Mouse (Mus musculus) MEL-GATA-1-ER (cell line): ENCODE data around the gene Cttnbp2.

ENCODE experiments used
- DNase-seq: peaks from one replicate; pipeline ENCODE4 v3.0.0-alpha.2; 2012; ENCODE audit warnings: low read depth; ENCODE audit errors: extremely low read depth

Cttnbp2 gene

DNA sequence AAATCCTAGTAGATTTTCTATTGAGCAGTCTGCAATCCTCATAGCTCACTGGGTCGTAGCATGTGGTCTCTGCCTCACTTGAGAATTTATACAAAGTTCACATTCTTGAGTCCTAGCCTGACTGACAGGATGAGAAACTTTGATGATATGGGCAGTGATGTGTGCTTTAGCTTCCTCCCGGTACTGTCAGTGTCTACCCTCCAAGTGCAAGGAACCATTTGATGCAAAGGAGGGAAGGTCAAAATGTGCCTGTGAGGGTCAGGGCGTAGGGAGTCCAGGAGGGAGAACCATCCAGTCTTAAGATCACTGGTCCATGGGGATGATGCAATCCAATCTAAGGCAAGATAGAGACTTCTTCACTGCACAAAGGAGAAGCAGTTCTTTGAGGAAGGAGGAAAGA lies 179.2 kb downstream of the Cttnbp2 start:
- DNase-seq: no peak

DNA sequence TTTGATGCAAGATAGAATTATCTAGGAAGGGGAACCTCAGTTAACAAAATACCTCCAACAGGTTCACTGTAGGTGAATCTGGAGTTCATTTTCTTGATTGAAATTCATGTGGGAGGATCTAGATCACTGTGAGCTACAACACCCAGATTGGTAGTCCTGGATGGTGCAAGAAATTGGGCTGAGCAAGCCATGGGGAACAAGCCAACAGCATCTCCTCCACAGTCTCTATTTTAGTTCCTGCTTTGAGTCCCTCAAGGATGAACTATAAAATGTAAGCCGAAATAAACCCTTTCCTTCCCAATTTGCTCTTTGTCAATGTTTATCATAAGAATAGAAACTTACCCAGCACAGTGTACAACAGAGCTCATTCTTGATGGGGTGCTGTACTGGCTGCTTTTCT lies 191.7 kb downstream of the Cttnbp2 start:
- DNase-seq: no peak
